Mouse (Mus musculus): ENCODE measurements around the gene Fam83c. TPM values are rescaled to one million over a fixed set of nuclear protein-coding genes. Genes with fewer than 3 reads are reported as not detected.

The Fam83c gene
- polyA plus RNA-seq, 1 experiment = not detected

DNA sequence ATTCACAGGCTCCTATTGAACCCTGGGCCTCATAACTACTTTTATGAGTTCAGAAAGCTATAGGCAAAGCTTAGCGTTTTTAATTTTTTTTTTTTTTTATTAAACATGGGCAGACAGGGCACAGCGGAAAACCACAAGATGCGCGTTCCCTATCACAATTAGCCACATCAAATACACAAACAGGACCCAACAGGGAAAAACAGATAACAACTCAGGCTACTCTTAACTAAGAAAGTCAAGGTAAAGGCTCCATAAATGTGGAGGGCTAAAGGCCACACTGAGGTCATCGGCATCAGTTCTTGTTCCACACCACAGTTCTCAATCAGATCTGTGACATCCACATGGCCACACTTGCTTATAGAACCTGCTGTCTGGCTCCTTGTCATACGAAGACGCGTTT lies 33.7 kb upstream of the Fam83c start:
- Histone ChIP-seq H3K36me3 (ENCODE audit: control insufficient read depth, insufficient read depth, low read length) (no peaks in the 10 kb centered on the region), H3K27me3 (replicated peaks; ENCODE audit: control insufficient read depth, insufficient read depth, low read length) (no peaks in the 10 kb centered on the region), H3K27ac (ENCODE audit: insufficient read depth, low read depth, low read length) (no peak overlapping the region), H3K4me3 (ENCODE audit: insufficient read depth, low read depth, low read length) (no peak overlapping the region), H3K4me1 (ENCODE audit: control insufficient read depth, insufficient read depth, low read length) (no peaks in the 10 kb centered on the region)
- DNase-seq = no peak
- TF ChIP-seq CTCF (conservative IDR thresholded peaks at IDR 0.05; ENCODE audit: insufficient read depth, insufficient read length, low read depth, low read length) = no peak
- no peak for TF ChIP-seq POLR2A (IDR thresholded peaks at IDR 0.05; ENCODE audit: low read depth, low read length)
- WGBS = 94% methylated on average over 8 of the region's 8 CpGs

DNA sequence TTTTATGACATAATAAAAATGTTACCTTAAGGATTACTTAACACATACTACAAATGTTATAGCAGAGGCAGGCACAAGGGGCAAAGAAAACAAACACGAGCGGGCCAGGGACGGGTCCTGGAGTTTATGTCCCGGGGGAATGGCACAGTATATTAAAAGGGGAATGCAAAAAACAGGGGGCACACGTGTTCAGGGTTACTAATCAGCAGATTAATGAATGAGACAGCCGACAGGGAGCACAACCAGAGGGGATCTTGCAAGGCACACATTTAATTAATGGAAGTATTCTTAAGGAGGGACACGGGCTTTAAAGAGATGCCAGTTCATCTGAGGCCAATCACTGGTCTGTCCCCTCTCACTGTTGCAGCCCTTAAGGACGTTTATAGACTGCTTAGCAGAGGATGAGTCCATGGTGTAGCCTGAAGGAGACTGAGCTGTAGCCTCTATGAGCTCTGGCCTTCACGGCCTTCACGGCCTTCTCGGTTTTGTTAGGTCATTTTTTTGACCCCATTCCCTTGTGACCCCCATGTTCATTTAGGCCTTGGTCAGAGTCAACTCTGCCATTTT lies 28.7 kb upstream of the Fam83c start:
- H3K36me3 ChIP-seq (ENCODE audit: control insufficient read depth, insufficient read depth, low read length) = no peaks in the 10 kb centered on the region
- H3K4me3 ChIP-seq (ENCODE audit: insufficient read depth, low read depth, low read length) = no peak overlapping the region
- H3K27ac ChIP-seq (ENCODE audit: insufficient read depth, low read depth, low read length) = no peak overlapping the region
- WGBS = 44% methylated on average over 11 of the region's 11 CpGs
- peaks cover 7% of the 10 kb centered on the region; the same call in 1 of the 2 replicates for H3K4me1 ChIP-seq (ENCODE audit: control insufficient read depth, insufficient read depth, low read length)
- TF ChIP-seq CTCF (conservative IDR thresholded peaks at IDR 0.05; ENCODE audit: insufficient read depth, insufficient read length, low read depth, low read length) = no peak
- no peak for TF ChIP-seq POLR2A (IDR thresholded peaks at IDR 0.05; ENCODE audit: low read depth, low read length)
- no peaks in the 10 kb centered on the region for H3K27me3 ChIP-seq (replicated peaks; ENCODE audit: control insufficient read depth, insufficient read depth, low read length)
- no peak for DNase-seq

DNA sequence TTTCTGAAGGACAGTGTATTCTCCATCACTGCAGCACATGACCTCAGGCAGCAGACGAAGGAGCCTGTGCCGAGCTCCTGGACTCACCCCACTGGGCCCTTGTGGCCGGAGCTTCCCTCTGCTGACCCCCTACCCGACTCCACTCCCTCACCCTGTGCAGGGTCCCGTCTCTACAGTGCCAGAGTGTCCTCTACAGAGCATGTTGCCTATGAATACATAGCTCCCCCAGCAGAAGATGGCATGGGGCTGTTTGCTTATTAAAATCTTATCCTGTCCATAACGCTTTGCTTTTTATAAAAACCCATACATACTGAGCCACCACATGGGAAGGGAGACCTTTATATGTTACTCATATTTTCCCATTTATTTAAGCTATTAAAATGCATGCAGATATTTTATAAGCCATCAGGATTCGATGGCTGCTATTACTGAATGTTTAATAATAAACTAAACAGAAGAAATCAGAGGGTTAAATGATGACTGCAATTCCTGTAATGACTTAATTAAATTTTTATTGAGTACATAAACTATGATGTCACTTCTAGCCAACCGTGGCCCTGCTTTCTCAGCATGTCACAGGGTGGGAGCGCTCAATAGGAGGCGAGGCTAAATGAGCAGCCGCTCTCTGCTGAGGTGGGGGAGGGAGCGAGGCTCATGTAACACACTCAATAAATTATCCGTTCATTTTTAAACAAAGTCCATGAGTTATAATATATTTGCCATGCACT lies 28.1 kb upstream of the Fam83c start:
- H3K36me3 ChIP-seq (ENCODE audit: control insufficient read depth, insufficient read depth, low read length) = no peaks in the 10 kb centered on the region
- DNase-seq = peak; percentile 19
- H3K27me3 ChIP-seq (replicated peaks; ENCODE audit: control insufficient read depth, insufficient read depth, low read length) = no peaks in the 10 kb centered on the region
- no peak for TF ChIP-seq CTCF (conservative IDR thresholded peaks at IDR 0.05; ENCODE audit: insufficient read depth, insufficient read length, low read depth, low read length)
- TF ChIP-seq POLR2A (IDR thresholded peaks at IDR 0.05; ENCODE audit: low read depth, low read length) = no peak
- no peak overlapping the region for H3K27ac ChIP-seq (ENCODE audit: insufficient read depth, low read depth, low read length)
- 60% methylated on average over 13 of the region's 13 CpGs for WGBS
- H3K4me3 ChIP-seq (ENCODE audit: insufficient read depth, low read depth, low read length) = no peak overlapping the region
- H3K4me1 ChIP-seq (ENCODE audit: control insufficient read depth, insufficient read depth, low read length) = peaks cover 7% of the 10 kb centered on the region; the same call in 1 of the 2 replicates

GRCm38 (mm10) chr2:155861581-155861980 lies 26.9 kb upstream of the Fam83c start:
- Histone ChIP-seq H3K4me1 (ENCODE audit: control insufficient read depth, insufficient read depth, low read length) (peaks cover 7% of the 10 kb centered on the region; the same call in 1 of the 2 replicates), H3K27ac (ENCODE audit: insufficient read depth, low read depth, low read length) (no peak overlapping the region), H3K27me3 (replicated peaks; ENCODE audit: control insufficient read depth, insufficient read depth, low read length) (no peaks in the 10 kb centered on the region), H3K36me3 (ENCODE audit: control insufficient read depth, insufficient read depth, low read length) (no peaks in the 10 kb centered on the region), H3K4me3 (ENCODE audit: insufficient read depth, low read depth, low read length) (no peak overlapping the region)
- 94% methylated on average over 6 of the region's 6 CpGs for WGBS
- DNase-seq = no peak
- TF ChIP-seq CTCF (conservative IDR thresholded peaks at IDR 0.05; ENCODE audit: insufficient read depth, insufficient read length, low read depth, low read length) (no peak), POLR2A (IDR thresholded peaks at IDR 0.05; ENCODE audit: low read depth, low read length) (no peak)

DNA sequence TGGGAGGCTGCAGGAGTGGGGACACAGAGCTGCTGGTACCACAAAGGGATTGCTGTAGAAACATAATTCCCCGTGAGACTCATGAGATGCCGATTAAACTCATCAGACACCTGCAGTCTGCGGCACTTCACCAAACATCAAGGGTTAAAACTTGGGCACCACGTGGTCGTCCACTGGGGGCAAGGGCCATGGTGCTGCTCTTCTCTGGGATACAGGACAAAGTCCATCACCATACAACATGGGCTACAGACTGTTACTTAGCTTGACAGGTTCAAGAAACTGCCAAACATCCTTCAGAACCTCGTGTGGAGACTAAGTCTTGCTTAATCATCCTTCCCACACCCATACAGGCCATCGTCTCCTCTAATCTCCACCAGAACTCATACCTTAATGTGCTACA lies 25.4 kb upstream of the Fam83c start:
- Histone ChIP-seq H3K27ac (ENCODE audit: insufficient read depth, low read depth, low read length) (no peak overlapping the region), H3K27me3 (replicated peaks; ENCODE audit: control insufficient read depth, insufficient read depth, low read length) (no peaks in the 10 kb centered on the region), H3K4me3 (ENCODE audit: insufficient read depth, low read depth, low read length) (no peak overlapping the region), H3K36me3 (ENCODE audit: control insufficient read depth, insufficient read depth, low read length) (no peaks in the 10 kb centered on the region), H3K4me1 (ENCODE audit: control insufficient read depth, insufficient read depth, low read length) (peaks cover 7% of the 10 kb centered on the region; the same call in 1 of the 2 replicates)
- DNase-seq = peak; percentile 77
- WGBS = 54% methylated on average over 7 of the region's 7 CpGs
- no peak for TF ChIP-seq POLR2A (IDR thresholded peaks at IDR 0.05; ENCODE audit: low read depth, low read length)
- TF ChIP-seq CTCF (conservative IDR thresholded peaks at IDR 0.05; ENCODE audit: insufficient read depth, insufficient read length, low read depth, low read length) = no peak

- no peak overlapping the region for H3K27ac ChIP-seq (ENCODE audit: insufficient read depth, low read depth, low read length)
- H3K4me3 ChIP-seq (ENCODE audit: insufficient read depth, low read depth, low read length) = no peak overlapping the region
- 72% methylated on average over 5 of the region's 5 CpGs for WGBS
- no peaks in the 10 kb centered on the region for H3K4me1 ChIP-seq (ENCODE audit: control insufficient read depth, insufficient read depth, low read length)
- TF ChIP-seq CTCF (conservative IDR thresholded peaks at IDR 0.05; ENCODE audit: insufficient read depth, insufficient read length, low read depth, low read length) (no peak), POLR2A (IDR thresholded peaks at IDR 0.05; ENCODE audit: low read depth, low read length) (no peak)
- H3K27me3 ChIP-seq (replicated peaks; ENCODE audit: control insufficient read depth, insufficient read depth, low read length) = no peaks in the 10 kb centered on the region
- 0 out of 2 replicates have a peak, but pooled peaks cover 1% of the 10 kb centered on the region for H3K36me3 ChIP-seq (ENCODE audit: control insufficient read depth, insufficient read depth, low read length)
- DNase-seq = no peak
Observed at GRCm38 (mm10) chr2:155852536-155852935, 17.9 kb upstream of the Fam83c start.

- WGBS = 82% methylated on average over 7 of the region's 7 CpGs
- no peaks in the 10 kb centered on the region for H3K27me3 ChIP-seq (replicated peaks; ENCODE audit: control insufficient read depth, insufficient read depth, low read length)
- H3K4me1 ChIP-seq (ENCODE audit: control insufficient read depth, insufficient read depth, low read length) = no peaks in the 10 kb centered on the region
- DNase-seq = no peak
- no peak overlapping the region for H3K4me3 ChIP-seq (ENCODE audit: insufficient read depth, low read depth, low read length)
- no peak overlapping the region for H3K27ac ChIP-seq (ENCODE audit: insufficient read depth, low read depth, low read length)
- H3K36me3 ChIP-seq (ENCODE audit: control insufficient read depth, insufficient read depth, low read length) = 0 out of 2 replicates have a peak, but pooled peaks cover 3% of the 10 kb centered on the region
- TF ChIP-seq POLR2A (IDR thresholded peaks at IDR 0.05; ENCODE audit: low read depth, low read length) (no peak), CTCF (conservative IDR thresholded peaks at IDR 0.05; ENCODE audit: insufficient read depth, insufficient read length, low read depth, low read length) (no peak)
Observed at GRCm38 (mm10) chr2:155850120-155850519, 15.5 kb upstream of the Fam83c start.
